Mouse (Mus musculus) right cerebral cortex, postnatal 14 days (tissue): Measurements from ENCODE around the gene Pak1.

Experiments used
- DNase-seq: peaks from one replicate; pipeline ENCODE4 v3.0.0; 2022

Pak1 gene

GRCm38 (mm10) chr7:97788190-97788668, at the start of gene Pak1:
Gene Pak1, plus strand, starts transcription at chr7:97788541.
- peak; percentile 84 for DNase-seq

DNA sequence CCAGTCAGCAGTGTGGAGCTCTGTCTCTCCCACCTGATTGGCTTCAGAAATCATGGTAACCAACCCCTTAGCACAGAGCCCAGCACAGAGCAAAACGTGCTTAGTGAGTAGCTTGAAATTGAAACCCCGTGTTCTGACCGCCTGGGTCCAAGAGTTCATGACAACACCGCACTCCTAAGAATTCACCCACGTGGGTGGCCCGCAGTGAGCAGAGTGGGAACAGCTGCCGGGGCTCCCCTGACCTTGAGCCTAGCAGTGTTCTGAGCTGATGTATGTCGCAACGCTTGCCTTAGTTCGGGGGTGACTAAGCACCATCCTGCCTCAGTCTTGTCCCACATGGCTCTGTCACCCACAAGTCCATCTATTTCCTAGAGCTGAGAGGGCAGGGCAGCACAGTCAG, 47.4 kb upstream of the Pak1 start:
- DNase-seq: no peak

GRCm38 (mm10) chr7:97741756-97742291, 46.5 kb upstream of the Pak1 start:
- no peak for DNase-seq

GRCm38 (mm10) chr7:97745299-97745698, 43.0 kb upstream of the Pak1 start:
- DNase-seq: peak; percentile 73

- DNase-seq: no peak
These were observed 41.1 kb upstream of the Pak1 start for GRCm38 (mm10) chr7:97747176-97747707.

DNA sequence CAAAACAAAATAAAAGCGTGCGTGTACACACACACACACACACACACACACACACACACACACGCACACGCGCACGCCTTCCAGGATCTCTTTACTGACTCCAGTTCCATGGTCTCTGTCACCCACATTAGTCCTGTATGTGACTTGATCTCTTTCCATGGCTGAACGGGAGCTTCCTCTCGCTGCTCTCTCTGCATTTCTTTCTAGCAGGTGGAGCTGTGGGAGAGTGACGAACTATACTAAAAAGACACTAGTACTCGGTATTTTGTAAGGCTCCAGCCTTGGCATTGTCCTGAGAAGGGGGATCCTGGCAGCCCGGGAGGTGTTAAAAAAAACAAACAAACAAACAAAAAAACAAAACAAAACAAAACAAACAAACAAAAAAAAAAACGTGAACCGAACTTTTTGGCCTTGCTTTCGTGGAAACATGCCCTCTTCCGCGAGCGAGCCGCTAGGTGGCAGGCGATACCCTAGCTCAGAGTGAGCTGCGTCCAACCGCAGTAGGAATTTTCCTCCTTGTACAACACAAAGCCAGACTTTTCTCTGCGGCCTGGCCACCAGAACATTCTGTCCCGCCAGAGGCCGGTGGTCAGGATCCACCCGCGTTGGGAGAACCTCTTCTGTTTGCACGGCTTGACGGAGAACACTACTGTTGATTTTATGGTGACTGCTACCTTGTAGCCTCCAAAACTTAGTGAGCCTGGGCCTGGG, 40.4 kb upstream of the Pak1 start:
- DNase-seq: peak; percentile 88

DNA sequence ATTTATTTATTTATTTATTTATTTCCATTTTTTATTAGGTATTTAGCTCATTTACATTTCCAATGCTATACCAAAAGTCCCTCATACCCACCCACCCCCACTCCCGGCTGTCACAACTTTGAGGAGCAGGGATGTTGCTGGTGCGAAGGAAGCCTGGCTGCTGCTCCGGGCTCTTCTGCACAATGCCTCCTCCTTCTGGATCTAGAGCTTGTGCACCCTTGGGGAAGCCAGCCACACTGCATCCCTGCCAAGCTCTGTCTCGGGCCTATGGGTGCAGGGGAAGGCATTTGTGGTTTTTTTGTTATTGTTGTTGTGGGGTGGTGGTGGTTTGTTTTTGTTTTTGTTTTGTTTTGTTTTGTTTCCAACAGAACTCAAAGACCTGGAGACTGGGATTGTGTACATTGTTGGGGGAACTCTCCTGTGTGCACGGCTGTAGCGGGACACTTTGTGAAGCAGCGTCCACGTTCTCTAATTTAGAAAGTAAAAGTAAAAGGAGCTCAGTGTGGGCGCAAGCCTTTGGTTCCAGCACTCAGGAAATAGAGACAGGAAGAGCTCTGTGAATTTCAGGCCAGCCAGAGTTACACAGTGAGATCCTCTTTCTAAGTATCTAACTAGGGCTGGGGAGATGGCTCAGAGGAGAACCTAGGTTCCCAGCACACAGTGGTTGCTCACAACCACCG, 39.7 kb upstream of the Pak1 start:
- no peak for DNase-seq

GRCm38 (mm10) chr7:97749207-97750190, 38.8 kb upstream of the Pak1 start:
- no peak for DNase-seq

DNA sequence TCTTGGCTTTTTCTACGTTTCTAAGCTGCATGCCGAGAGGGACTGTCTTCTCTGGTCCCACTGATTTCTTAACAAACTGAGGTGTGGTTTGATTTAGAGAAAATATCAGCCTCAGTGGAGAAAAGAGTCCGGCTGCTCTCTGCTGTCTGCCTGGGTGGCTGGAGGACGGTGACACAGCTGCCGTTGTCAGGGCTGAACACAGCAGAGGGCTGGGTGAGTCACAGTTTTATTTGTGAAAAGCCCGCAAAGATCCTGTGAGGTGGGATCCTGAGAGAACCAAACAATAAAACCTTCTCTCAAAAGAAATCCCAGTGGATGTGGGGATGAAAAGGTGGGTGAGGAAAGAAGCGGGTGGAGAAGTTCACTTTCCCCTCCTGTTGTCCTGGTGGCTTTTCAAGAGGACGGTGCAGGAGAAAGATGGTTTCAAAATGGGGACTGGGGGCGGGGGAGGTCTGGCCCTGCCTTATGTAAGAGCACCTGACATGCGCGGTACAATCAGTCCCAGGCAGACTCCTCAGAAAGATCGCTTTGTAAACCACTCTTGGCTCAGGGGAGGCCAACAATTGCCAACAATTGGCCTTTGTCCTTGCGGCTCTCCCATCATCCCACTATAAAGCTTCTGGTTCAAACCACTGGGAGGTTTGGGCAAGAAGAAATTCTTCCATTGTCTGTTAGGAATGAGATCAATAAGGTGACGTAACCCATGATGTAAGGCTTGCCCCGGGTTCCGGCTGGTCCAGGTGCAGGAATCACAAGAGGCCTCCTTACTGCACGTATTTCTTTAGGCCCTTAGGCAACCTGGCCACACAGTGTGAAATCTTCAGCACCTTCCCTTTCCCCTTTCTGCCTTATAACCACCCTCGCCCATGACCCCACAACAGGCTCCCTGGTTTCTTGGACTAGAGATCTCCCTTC, 31.1 kb upstream of the Pak1 start:
- no peak for DNase-seq

GRCm38 (mm10) chr7:97764591-97764990, 23.8 kb upstream of the Pak1 start:
- DNase-seq: no peak

GRCm38 (mm10) chr7:97765181-97765962, 23.0 kb upstream of the Pak1 start:
- DNase-seq: peak; percentile 37

DNA sequence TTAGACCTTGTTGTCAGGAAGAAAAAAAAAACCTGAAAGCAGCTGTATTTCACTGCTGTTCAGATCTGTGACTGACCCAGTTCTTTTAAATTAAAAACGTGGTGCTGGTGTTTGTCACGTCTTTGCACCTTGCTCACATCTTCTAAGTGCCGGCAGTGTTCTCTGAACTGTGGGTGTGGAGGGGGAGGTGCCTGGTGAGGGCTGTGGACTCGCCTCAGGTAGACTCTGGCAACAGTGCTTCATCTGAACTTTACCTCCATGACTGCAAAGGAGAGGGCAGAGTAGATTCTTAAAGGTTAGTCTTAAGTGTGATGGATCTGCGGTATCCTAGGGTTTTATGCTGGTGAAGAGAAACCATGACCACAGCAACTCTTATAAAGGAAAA, 22.4 kb upstream of the Pak1 start:
- no peak for DNase-seq

DNA sequence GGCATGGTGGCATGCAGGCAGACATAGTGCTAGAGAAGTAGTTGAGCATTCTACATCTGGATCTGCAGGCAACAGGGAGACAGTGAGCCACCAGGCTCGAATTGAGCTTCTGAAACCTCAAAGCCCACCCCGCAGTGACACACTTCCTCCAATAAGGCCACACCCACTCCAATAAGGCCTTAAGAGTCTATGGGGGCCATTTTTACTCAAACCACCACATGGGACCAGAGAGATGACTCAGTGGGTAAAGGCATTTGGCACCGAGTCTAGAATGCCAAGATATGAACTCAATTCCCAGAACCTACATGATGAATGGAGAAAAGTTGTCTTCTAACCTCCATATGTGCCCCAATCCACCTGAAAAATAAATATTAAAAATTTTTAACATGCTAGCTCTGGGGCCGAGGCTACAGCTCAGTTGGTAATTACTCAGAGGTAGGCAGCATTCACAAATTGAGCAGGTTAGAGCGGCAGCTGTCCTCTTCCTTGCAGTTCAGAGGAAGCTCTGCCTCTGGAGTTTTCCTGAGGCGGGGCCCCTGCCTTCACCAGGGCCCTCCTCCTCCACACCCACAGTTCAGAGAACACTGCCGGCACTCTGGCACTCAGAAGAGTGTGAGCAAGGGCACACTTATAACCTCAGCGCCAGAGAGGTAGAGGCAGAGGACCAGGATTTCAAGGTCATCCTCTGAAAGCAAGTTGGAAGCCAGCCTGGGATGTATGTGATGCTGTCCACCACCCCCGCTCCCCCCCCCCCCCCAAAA, 21.8 kb upstream of the Pak1 start:
- DNase-seq: no peak

DNA sequence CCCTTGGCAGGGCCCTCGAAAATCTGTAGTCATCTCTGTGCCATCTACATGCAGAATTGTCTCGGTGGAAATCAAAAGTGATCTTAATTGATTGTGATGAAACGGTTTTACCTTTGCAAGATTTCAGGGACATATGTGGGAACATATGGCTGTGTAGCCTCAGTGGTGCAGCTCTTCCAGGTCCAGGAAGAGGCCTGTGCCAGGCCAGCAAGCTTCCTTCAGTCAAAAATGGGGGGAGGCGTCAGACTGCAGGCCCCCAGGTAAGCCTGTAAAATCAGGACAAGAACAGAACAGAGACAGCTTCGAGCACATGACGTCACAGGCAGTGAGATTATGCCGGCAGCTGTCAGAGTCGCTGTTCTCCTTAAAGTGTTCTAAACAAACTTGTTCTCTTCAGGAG, 20.5 kb upstream of the Pak1 start:
- no peak for DNase-seq

DNA sequence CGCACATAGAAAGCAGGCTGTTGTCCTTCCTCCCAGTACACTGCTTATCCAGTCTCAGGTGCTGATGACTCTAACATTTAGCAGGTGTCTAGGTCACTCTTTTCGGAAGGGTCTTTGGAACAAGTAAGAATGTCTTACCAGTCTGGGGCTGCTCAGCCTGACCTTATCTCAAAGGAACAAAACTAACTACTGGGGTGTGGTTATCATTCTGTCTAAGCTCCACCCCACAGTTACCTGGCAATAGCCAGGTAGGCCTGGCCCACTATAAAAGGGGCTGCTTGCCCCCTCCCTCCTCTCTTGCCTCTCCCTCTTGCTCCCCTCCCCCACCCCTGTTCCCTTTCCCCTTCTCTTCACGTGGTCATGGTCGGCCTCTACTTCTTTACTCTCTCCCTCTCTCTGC, 19.3 kb upstream of the Pak1 start:
- no peak for DNase-seq

DNA sequence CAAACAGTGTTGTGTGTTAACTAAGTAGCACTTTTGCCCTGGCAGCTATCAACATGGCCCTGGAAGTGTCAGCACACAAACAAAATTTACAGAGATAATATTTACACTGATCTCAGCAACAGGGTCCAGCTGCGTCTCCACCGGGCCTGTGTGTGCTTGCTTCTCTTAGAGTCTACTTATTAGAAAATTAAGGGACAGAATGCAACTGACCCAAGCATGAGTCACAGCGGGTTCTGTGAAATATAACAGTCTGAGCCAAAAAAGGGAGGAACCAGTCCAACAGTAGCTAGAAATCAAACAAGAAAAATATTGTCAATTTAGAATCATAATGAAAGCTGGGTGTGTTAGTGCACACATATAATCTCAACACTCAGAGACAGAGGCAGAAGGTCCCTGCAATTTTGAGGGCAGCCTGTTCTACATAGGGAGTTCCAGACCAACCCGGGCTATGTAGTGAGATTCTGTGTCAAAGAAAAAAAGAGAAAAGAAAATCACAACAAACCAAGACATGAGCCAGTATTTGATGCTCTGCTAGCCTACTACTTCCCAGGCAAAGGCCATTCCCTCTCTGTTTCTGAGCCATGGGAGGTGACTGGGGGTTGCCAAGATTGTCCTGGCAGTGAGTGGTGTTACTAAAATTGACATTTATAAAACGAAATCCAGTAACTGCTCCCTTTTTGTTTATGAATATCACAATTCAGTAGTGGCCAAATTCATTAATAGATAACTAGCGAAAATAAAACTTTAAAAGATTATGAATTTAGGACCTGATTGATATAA, 17.3 kb upstream of the Pak1 start:
- DNase-seq: no peak

GRCm38 (mm10) chr7:97775380-97775779, 13.0 kb upstream of the Pak1 start:
- DNase-seq: no peak

DNA sequence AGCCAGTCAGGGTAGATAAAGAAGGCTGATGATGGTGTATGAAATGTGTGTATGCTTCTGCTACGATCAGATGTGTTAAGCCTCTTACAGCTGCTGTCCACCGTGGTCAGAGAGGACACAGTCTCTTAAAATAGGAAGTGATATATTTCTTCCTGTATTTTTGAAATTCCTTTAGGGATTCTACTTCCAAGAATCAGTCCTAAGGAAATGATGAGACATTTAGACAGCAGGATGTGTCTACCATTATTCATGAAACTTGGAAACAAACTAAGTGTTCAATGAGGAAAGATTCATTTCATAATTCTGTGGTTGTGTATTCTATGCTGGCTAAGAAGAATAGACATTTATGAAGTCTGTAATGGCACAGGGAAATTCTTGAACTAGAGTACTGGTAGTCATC, 12.4 kb upstream of the Pak1 start:
- DNase-seq: no peak

GRCm38 (mm10) chr7:97777191-97777590, 11.2 kb upstream of the Pak1 start:
- DNase-seq: no peak
